Mouse (Mus musculus): ENCODE results near the gene Arhgdib. TPM values are rescaled to one million over a fixed set of nuclear protein-coding genes. Genes with fewer than 3 reads are reported as not detected.
A peak's percentile ranks its signal among the peaks of the same experiment; 100 is the strongest.

The Arhgdib gene
- polyA plus RNA-seq, 1 experiment, result 22.6 TPM

- WGBS, result 79% methylated on average over 9 of the region's 9 CpGs
- no peak overlapping the region for H3K27ac ChIP-seq (ENCODE audit: insufficient read depth, low read depth, low read length)
- TF ChIP-seq CTCF (IDR thresholded peaks at IDR 0.05; ENCODE audit: extremely low read depth, insufficient read length, insufficient replicate concordance, low read depth, low read length), result no peak
- H3K36me3 ChIP-seq (ENCODE audit: control insufficient read depth, insufficient read depth, low read length), result no peaks in the 10 kb centered on the region
- H3K4me3 ChIP-seq (ENCODE audit: low read depth, low read length), result no peak overlapping the region
- peaks cover 2% of the 10 kb centered on the region for H3K4me1 ChIP-seq (ENCODE audit: control insufficient read depth, insufficient read depth, insufficient read length, low read length)
- H3K27me3 ChIP-seq (ENCODE audit: control insufficient read depth, insufficient read depth, low read length), result no peaks in the 10 kb centered on the region
Measured at GRCm38 (mm10) chr6:136902527-136902926, 39.2 kb downstream of the Arhgdib start.

GRCm38 (mm10) chr6:136901010-136901409 lies 40.7 kb downstream of the Arhgdib start:
- Histone ChIP-seq H3K27ac (ENCODE audit: insufficient read depth, low read depth, low read length) (no peak overlapping the region), H3K4me3 (ENCODE audit: low read depth, low read length) (no peak overlapping the region), H3K27me3 (ENCODE audit: control insufficient read depth, insufficient read depth, low read length) (no peaks in the 10 kb centered on the region), H3K36me3 (ENCODE audit: control insufficient read depth, insufficient read depth, low read length) (no peaks in the 10 kb centered on the region), H3K4me1 (ENCODE audit: control insufficient read depth, insufficient read depth, insufficient read length, low read length) (no peaks in the 10 kb centered on the region)
- TF ChIP-seq CTCF (IDR thresholded peaks at IDR 0.05; ENCODE audit: extremely low read depth, insufficient read length, insufficient replicate concordance, low read depth, low read length), result no peak
- TF ChIP-seq POLR2A (IDR thresholded peaks at IDR 0.05; ENCODE audit: low read depth, low read length), result no peak
- 63% methylated on average over 2 of the region's 2 CpGs for WGBS

GRCm38 (mm10) chr6:136900369-136901009 lies 41.2 kb downstream of the Arhgdib start:
- Histone ChIP-seq H3K27ac (ENCODE audit: insufficient read depth, low read depth, low read length) (no peak overlapping the region), H3K4me3 (ENCODE audit: low read depth, low read length) (no peak overlapping the region), H3K4me1 (ENCODE audit: control insufficient read depth, insufficient read depth, insufficient read length, low read length) (no peaks in the 10 kb centered on the region), H3K27me3 (ENCODE audit: control insufficient read depth, insufficient read depth, low read length) (no peaks in the 10 kb centered on the region), H3K36me3 (ENCODE audit: control insufficient read depth, insufficient read depth, low read length) (no peaks in the 10 kb centered on the region)
- 22% methylated on average over 4 of the region's 4 CpGs for WGBS
- TF ChIP-seq POLR2A (IDR thresholded peaks at IDR 0.05; ENCODE audit: low read depth, low read length), result no peak

- H3K36me3 ChIP-seq (ENCODE audit: control insufficient read depth, insufficient read depth, low read length), result no peaks in the 10 kb centered on the region
- 75% methylated on average over 2 of the region's 2 CpGs for WGBS
- H3K27ac ChIP-seq (ENCODE audit: insufficient read depth, low read depth, low read length), result no peak overlapping the region
- H3K27me3 ChIP-seq (ENCODE audit: control insufficient read depth, insufficient read depth, low read length), result no peaks in the 10 kb centered on the region
- H3K4me3 ChIP-seq (ENCODE audit: low read depth, low read length), result no peak overlapping the region
- TF ChIP-seq POLR2A (IDR thresholded peaks at IDR 0.05; ENCODE audit: low read depth, low read length) (no peak), CTCF (IDR thresholded peaks at IDR 0.05; ENCODE audit: extremely low read depth, insufficient read length, insufficient replicate concordance, low read depth, low read length) (no peak)
- H3K4me1 ChIP-seq (ENCODE audit: control insufficient read depth, insufficient read depth, insufficient read length, low read length), result no peaks in the 10 kb centered on the region
Measured at GRCm38 (mm10) chr6:136898954-136899353, 42.7 kb downstream of the Arhgdib start.

GRCm38 (mm10) chr6:136898222-136898621 lies 43.5 kb downstream of the Arhgdib start:
- no peaks in the 10 kb centered on the region for H3K27me3 ChIP-seq (ENCODE audit: control insufficient read depth, insufficient read depth, low read length)
- H3K4me1 ChIP-seq (ENCODE audit: control insufficient read depth, insufficient read depth, insufficient read length, low read length), result no peaks in the 10 kb centered on the region
- TF ChIP-seq POLR2A (IDR thresholded peaks at IDR 0.05; ENCODE audit: low read depth, low read length), result no peak
- TF ChIP-seq CTCF (IDR thresholded peaks at IDR 0.05; ENCODE audit: extremely low read depth, insufficient read length, insufficient replicate concordance, low read depth, low read length), result no peak
- no peaks in the 10 kb centered on the region for H3K36me3 ChIP-seq (ENCODE audit: control insufficient read depth, insufficient read depth, low read length)
- H3K4me3 ChIP-seq (ENCODE audit: low read depth, low read length), result no peak overlapping the region
- H3K27ac ChIP-seq (ENCODE audit: insufficient read depth, low read depth, low read length), result no peak overlapping the region
- 44% methylated on average over 4 of the region's 4 CpGs for WGBS

- Histone ChIP-seq H3K4me1 (ENCODE audit: control insufficient read depth, insufficient read depth, insufficient read length, low read length) (no peaks in the 10 kb centered on the region), H3K4me3 (ENCODE audit: low read depth, low read length) (no peak overlapping the region), H3K27me3 (ENCODE audit: control insufficient read depth, insufficient read depth, low read length) (no peaks in the 10 kb centered on the region), H3K36me3 (ENCODE audit: control insufficient read depth, insufficient read depth, low read length) (no peaks in the 10 kb centered on the region), H3K27ac (ENCODE audit: insufficient read depth, low read depth, low read length) (no peak overlapping the region)
- 63% methylated on average over 4 of the region's 4 CpGs for WGBS
- TF ChIP-seq POLR2A (IDR thresholded peaks at IDR 0.05; ENCODE audit: low read depth, low read length) (no peak), CTCF (IDR thresholded peaks at IDR 0.05; ENCODE audit: extremely low read depth, insufficient read length, insufficient replicate concordance, low read depth, low read length) (no peak)
Measured at GRCm38 (mm10) chr6:136897789-136898188, 43.9 kb downstream of the Arhgdib start.

GRCm38 (mm10) chr6:136894532-136895339 lies 47.0 kb downstream of the Arhgdib start:
- TF ChIP-seq CTCF (IDR thresholded peaks at IDR 0.05; ENCODE audit: extremely low read depth, insufficient read length, insufficient replicate concordance, low read depth, low read length) (no peak), POLR2A (IDR thresholded peaks at IDR 0.05; ENCODE audit: low read depth, low read length) (no peak)
- Histone ChIP-seq H3K36me3 (ENCODE audit: control insufficient read depth, insufficient read depth, low read length) (no peaks in the 10 kb centered on the region), H3K27ac (ENCODE audit: insufficient read depth, low read depth, low read length) (peak overlapping the region; percentile 65), H3K27me3 (ENCODE audit: control insufficient read depth, insufficient read depth, low read length) (no peaks in the 10 kb centered on the region), H3K4me3 (ENCODE audit: low read depth, low read length) (no peak overlapping the region), H3K4me1 (ENCODE audit: control insufficient read depth, insufficient read depth, insufficient read length, low read length) (no peaks in the 10 kb centered on the region)
- WGBS, result 36% methylated on average over 15 of the region's 15 CpGs
